Mouse (Mus musculus): ENCODE data around the gene I830077J02Rik. TPM values are rescaled to one million over a fixed set of nuclear protein-coding genes. Genes with fewer than 3 reads are reported as not detected.
"Not testable (repeated sequence)": the region's sequence is repeated elsewhere in the genome, so short reads cannot be mapped to it uniquely, and the experiment has no call there.

Gene I830077J02Rik
- total and polyA plus RNA-seq, 3 experiments: 1.6 to 34.4 (median 32.6) TPM

DNA sequence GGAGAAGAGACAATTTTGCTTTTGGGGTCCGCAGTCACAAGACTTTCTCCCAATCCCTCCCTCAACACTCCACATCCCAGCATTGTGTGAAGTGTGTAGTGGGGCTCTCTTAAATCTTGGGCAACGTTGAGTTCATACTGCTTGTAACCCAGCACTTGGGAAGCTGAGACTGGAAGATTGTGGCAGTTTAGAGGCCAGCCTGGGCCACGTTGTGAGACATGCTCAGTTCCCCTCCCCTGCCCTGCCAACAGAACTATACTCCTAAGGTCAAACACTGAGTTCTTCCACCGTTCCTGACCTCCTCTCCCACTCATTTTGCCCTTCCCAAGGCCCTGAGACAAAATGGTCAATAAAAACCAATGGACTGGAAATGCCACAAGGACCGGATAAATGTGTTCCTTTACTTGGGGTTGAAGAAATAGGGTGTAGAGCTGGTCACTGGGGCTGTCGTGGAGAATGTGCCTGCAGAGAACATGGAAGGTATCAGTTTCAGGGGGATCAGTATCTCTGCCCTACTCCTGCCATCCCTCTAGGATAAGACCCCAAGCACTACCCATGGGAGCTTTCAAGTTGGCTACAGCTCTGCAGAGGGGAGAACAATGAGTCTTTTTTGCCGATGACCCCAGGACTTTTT lies 4.8 kb downstream of the I830077J02Rik start:
- ATAC-seq (ENCODE audit: extremely low read depth, insufficient number of reproducible peaks, low FRiP score, poor library complexity, severe bottlenecking) (no peak), DNase-seq (ENCODE audit: low spot score) (no peak)
- peaks cover 48% of the 10 kb centered on the region for H3K36me3 ChIP-seq (replicated peaks)
- H3K27me3 ChIP-seq (ENCODE audit: insufficient read depth, low read length): no peaks in the 10 kb centered on the region
- no peaks in the 10 kb centered on the region for H3K9me3 ChIP-seq (replicated peaks)
- TF ChIP-seq CTCF (IDR thresholded peaks at IDR 0.05; ENCODE audit: low read depth, low read length) (no peak), TAL1 (conservative IDR thresholded peaks at IDR 0.05; ENCODE audit: low read depth, low read length) (no peak), GATA1 (IDR thresholded peaks at IDR 0.05; ENCODE audit: borderline replicate concordance, low read length) (no peak)
- peaks cover 74% of the 10 kb centered on the region for H3K4me1 ChIP-seq (ENCODE audit: insufficient read depth, low read depth, low read length)
- no peak overlapping the region for H3K4me3 ChIP-seq (ENCODE audit: low read depth, low read length)

DNA sequence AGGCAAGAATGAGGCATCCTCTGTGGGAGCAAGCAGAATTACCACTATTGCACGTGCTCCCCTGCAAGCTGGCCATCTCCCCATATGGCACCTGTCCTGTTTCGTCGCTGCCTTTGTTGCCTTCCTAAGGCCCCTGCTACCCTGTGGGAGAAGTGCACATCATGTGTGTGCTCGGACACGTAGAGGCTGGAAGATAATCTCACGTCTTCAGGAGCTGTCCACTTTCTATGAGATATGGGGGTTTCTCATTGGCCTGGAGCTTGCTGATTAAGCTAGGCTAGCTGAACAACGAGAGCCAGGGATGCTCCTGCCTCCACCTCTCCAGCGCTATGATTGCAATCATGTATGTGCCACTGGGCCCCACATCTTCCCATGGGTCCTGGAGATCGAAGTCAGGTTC lies 7.8 kb downstream of the I830077J02Rik start:
- peak overlapping the region; percentile 2; the same call in 1 of the 2 replicates for H3K4me3 ChIP-seq (ENCODE audit: low read depth, low read length)
- H3K36me3 ChIP-seq (replicated peaks): peaks cover 42% of the 10 kb centered on the region
- peaks cover 72% of the 10 kb centered on the region for H3K4me1 ChIP-seq (ENCODE audit: insufficient read depth, low read depth, low read length)
- no peak for DNase-seq (ENCODE audit: low spot score)
- peak; percentile 30 for ATAC-seq (ENCODE audit: extremely low read depth, insufficient number of reproducible peaks, low FRiP score, poor library complexity, severe bottlenecking)
- H3K27me3 ChIP-seq (ENCODE audit: insufficient read depth, low read length): no peaks in the 10 kb centered on the region
- no peaks in the 10 kb centered on the region for H3K9me3 ChIP-seq (replicated peaks)
- TF ChIP-seq CTCF (IDR thresholded peaks at IDR 0.05; ENCODE audit: low read depth, low read length) (no peak), GATA1 (IDR thresholded peaks at IDR 0.05; ENCODE audit: borderline replicate concordance, low read length) (no peak), GATA2 (IDR thresholded peaks at IDR 0.05; ENCODE audit: borderline replicate concordance, low read depth, low read length) (no peak), POLR2AphosphoS5 (IDR thresholded peaks at IDR 0.05; ENCODE audit: insufficient replicate concordance, low read depth, low read length) (no peak), TAL1 (conservative IDR thresholded peaks at IDR 0.05; ENCODE audit: low read depth, low read length) (no peak)

DNA sequence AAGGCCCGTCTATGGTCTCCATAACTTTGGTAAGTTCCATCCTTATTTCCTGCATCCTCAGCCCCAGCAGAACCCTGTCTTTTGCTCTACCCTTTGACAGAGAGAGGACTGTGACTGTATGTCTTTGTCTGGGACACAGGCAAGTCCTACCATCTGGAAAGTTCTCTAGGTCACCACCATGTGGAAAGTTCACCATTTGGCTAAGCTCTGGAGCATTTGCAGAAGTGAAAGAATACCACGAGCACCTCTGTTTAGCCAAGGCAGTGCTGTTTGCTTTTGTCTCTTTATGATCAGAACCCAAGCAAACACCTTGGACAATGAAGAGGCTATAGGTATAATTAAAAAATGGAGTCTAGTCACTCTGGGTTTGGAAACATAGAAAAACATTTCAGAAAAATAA lies 10.5 kb downstream of the I830077J02Rik start:
- Histone ChIP-seq H3K4me1 (ENCODE audit: insufficient read depth, low read depth, low read length) (peaks cover 70% of the 10 kb centered on the region), H3K36me3 (replicated peaks) (peaks cover 21% of the 10 kb centered on the region), H3K27me3 (ENCODE audit: insufficient read depth, low read length) (no peaks in the 10 kb centered on the region), H3K4me3 (ENCODE audit: low read depth, low read length) (no peak overlapping the region), H3K9me3 (replicated peaks) (no peaks in the 10 kb centered on the region)
- ATAC-seq (ENCODE audit: extremely low read depth, insufficient number of reproducible peaks, low FRiP score, poor library complexity, severe bottlenecking) (no peak), DNase-seq (ENCODE audit: low spot score) (no peak)
- no peak for TF ChIP-seq GATA2 (IDR thresholded peaks at IDR 0.05; ENCODE audit: borderline replicate concordance, low read depth, low read length)
- no peak for TF ChIP-seq CTCF (IDR thresholded peaks at IDR 0.05; ENCODE audit: low read depth, low read length)
- no peak for TF ChIP-seq TAL1 (conservative IDR thresholded peaks at IDR 0.05; ENCODE audit: low read depth, low read length)
- TF ChIP-seq GATA1 (IDR thresholded peaks at IDR 0.05; ENCODE audit: borderline replicate concordance, low read length): no peak
- no peak for TF ChIP-seq POLR2AphosphoS5 (IDR thresholded peaks at IDR 0.05; ENCODE audit: insufficient replicate concordance, low read depth, low read length)

DNA sequence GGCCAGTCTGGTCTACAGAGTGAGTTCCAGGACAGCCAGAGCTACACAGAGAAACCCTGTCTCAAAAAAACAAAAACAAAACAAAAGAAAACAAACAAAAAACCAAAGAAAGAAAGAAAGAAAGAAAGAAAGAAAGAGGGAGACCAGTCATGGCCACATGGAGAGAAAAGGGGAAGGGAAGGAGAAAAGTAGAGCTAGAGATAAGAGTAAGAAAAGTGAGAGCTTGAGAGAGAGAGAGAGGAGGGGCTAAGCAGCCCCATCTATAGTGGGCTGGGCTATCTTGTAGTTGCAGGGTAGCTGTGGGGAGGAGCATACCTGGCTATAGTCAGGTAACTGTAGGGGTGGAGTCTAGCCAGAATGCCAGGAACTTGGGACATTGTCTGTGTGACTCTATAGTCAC lies 11.7 kb downstream of the I830077J02Rik start:
- peaks cover 68% of the 10 kb centered on the region for H3K4me1 ChIP-seq (ENCODE audit: insufficient read depth, low read depth, low read length)
- ATAC-seq (ENCODE audit: extremely low read depth, insufficient number of reproducible peaks, low FRiP score, poor library complexity, severe bottlenecking); DNase-seq (ENCODE audit: low spot score); H3K4me3 ChIP-seq (ENCODE audit: low read depth, low read length); H3K27me3 ChIP-seq (ENCODE audit: insufficient read depth, low read length); H3K9me3 ChIP-seq (replicated peaks): not testable (repeated sequence)
- peaks cover 12% of the 10 kb centered on the region for H3K36me3 ChIP-seq (replicated peaks)

DNA sequence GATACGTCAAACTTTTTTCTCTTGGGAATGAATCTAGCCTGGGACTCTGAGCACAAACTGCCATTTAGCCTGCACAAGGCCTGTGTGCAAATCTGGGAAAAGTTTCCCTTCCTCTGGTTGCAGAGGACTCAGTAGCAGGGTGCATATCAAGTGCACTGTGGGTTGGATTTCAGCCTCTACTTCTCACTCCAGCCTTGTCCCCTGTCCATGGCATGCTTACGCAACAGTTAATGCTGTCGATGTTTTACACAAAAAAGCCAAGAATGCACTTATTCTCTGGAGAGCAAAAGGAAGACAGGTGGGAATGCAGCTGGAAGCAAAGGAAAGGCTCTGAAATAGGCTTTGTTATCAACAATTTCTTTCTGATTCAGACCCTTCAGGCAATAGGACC lies 14.1 kb downstream of the I830077J02Rik start:
- no peak for TF ChIP-seq CTCF (IDR thresholded peaks at IDR 0.05; ENCODE audit: low read depth, low read length)
- TF ChIP-seq GATA2 (IDR thresholded peaks at IDR 0.05; ENCODE audit: borderline replicate concordance, low read depth, low read length): no peak
- no peak for TF ChIP-seq TAL1 (conservative IDR thresholded peaks at IDR 0.05; ENCODE audit: low read depth, low read length)
- TF ChIP-seq GATA1 (IDR thresholded peaks at IDR 0.05; ENCODE audit: borderline replicate concordance, low read length): no peak
- TF ChIP-seq POLR2AphosphoS5 (IDR thresholded peaks at IDR 0.05; ENCODE audit: insufficient replicate concordance, low read depth, low read length): no peak
- Histone ChIP-seq H3K36me3 (replicated peaks) (no peaks in the 10 kb centered on the region), H3K4me3 (ENCODE audit: low read depth, low read length) (no peak overlapping the region), H3K27me3 (ENCODE audit: insufficient read depth, low read length) (no peaks in the 10 kb centered on the region), H3K9me3 (replicated peaks) (no peaks in the 10 kb centered on the region), H3K4me1 (ENCODE audit: insufficient read depth, low read depth, low read length) (peaks cover 74% of the 10 kb centered on the region)
- DNase-seq (ENCODE audit: low spot score): no peak
- ATAC-seq (ENCODE audit: extremely low read depth, insufficient number of reproducible peaks, low FRiP score, poor library complexity, severe bottlenecking): no peak

DNA sequence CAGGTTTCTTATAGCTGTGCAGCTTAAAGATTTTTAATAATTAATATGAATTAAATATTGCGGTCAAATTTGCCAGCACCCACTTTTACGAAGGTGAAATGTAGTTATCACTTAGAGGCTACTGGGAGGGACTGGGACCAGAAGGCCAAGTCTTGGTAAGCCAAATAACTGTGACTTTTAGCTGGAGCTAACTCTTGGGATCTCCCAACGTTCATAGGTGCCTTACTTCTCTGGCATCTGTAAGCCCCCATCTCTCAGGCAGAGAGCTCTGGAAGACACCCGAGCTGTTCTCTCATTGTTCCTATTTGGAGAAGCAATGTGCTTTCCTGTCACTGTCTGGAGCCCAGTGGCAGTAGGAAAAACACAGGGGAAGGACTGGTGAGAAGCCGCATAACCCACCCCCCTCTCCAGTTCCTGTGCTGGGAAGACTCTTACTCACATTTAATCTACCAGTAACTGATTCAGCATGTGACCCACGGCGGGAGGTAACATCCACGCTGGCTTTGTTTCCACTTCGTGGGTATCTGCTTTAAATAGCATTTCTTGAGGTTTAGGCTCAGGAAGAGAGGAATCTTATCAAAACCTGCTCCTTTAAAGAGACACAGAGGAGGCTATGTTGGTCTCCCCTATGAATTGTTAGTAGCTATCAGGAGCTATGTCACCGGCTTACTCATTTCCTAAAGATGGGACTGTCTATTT lies 14.7 kb downstream of the I830077J02Rik start:
- Histone ChIP-seq H3K4me1 (ENCODE audit: insufficient read depth, low read depth, low read length) (peaks cover 74% of the 10 kb centered on the region), H3K9me3 (replicated peaks) (no peaks in the 10 kb centered on the region), H3K36me3 (replicated peaks) (no peaks in the 10 kb centered on the region), H3K27me3 (ENCODE audit: insufficient read depth, low read length) (no peaks in the 10 kb centered on the region), H3K4me3 (ENCODE audit: low read depth, low read length) (no peak overlapping the region)
- ATAC-seq (ENCODE audit: extremely low read depth, insufficient number of reproducible peaks, low FRiP score, poor library complexity, severe bottlenecking): no peak
- TF ChIP-seq CTCF (IDR thresholded peaks at IDR 0.05; ENCODE audit: low read depth, low read length): no peak
- no peak for TF ChIP-seq TAL1 (conservative IDR thresholded peaks at IDR 0.05; ENCODE audit: low read depth, low read length)
- TF ChIP-seq GATA2 (IDR thresholded peaks at IDR 0.05; ENCODE audit: borderline replicate concordance, low read depth, low read length): no peak
- no peak for TF ChIP-seq POLR2AphosphoS5 (IDR thresholded peaks at IDR 0.05; ENCODE audit: insufficient replicate concordance, low read depth, low read length)
- TF ChIP-seq GATA1 (IDR thresholded peaks at IDR 0.05; ENCODE audit: borderline replicate concordance, low read length): no peak
- DNase-seq (ENCODE audit: low spot score): no peak

DNA sequence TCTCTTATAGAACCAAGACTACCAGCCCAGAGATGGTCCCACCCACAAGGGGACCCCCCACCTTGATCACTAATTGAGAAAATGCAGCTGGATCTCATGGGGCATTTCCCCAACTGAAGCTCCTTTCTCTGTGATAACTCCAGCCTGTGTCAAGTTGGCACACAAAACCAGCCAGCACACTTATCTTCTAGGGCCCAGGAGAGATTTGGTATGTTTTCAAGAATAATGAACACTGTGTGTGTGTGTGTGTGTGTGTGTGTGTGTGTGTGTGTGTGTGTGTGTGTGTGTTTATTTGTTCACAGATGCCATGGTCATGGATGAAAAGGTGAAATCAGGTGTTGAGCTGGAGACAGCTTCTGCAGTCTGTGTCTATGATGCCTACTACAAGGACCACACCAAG lies 16.0 kb downstream of the I830077J02Rik start:
- H3K4me1 ChIP-seq (ENCODE audit: insufficient read depth, low read depth, low read length): peaks cover 81% of the 10 kb centered on the region
- H3K9me3 ChIP-seq (replicated peaks); DNase-seq (ENCODE audit: low spot score); H3K27me3 ChIP-seq (ENCODE audit: insufficient read depth, low read length); H3K36me3 ChIP-seq (replicated peaks); ATAC-seq (ENCODE audit: extremely low read depth, insufficient number of reproducible peaks, low FRiP score, poor library complexity, severe bottlenecking); H3K4me3 ChIP-seq (ENCODE audit: low read depth, low read length): not testable (repeated sequence)
